Mouse (Mus musculus): ENCODE data around the gene Glrp1. TPM values are rescaled to one million over a fixed set of nuclear protein-coding genes. Genes with fewer than 3 reads are reported as not detected.

Glrp1 gene
- total RNA-seq, 2 experiments from 2014 or later = not detected

GRCm38 (mm10) chr1:88465722-88466121 lies 44.1 kb downstream of the Glrp1 start:
- ATAC-seq (replicated peaks; ENCODE audit: low FRiP score, poor library complexity, severe bottlenecking) = no peak

- no peak for ATAC-seq (replicated peaks; ENCODE audit: low FRiP score, poor library complexity, severe bottlenecking)
These were observed 45.6 kb downstream of the Glrp1 start for GRCm38 (mm10) chr1:88464109-88464905.

DNA sequence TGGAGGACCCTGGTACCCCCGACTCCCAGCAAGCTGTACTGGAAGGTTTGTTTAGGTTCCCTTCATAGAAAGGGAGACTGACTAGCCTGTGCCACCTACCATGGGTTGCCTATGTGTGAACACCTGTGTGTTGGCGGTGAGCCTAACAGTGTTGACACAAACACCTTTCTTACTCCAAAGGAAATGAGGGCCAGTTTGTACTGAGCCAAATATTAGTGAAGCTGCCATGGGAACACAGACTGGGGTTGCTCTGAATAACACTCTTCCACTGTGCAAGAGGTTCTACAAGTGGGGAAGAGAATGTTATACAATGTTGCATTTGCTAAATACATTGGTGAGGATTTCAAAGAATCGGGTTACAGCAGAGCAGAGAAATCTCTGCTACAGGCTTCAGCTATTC lies 46.6 kb downstream of the Glrp1 start:
- ATAC-seq (replicated peaks; ENCODE audit: low FRiP score, poor library complexity, severe bottlenecking) = no peak

DNA sequence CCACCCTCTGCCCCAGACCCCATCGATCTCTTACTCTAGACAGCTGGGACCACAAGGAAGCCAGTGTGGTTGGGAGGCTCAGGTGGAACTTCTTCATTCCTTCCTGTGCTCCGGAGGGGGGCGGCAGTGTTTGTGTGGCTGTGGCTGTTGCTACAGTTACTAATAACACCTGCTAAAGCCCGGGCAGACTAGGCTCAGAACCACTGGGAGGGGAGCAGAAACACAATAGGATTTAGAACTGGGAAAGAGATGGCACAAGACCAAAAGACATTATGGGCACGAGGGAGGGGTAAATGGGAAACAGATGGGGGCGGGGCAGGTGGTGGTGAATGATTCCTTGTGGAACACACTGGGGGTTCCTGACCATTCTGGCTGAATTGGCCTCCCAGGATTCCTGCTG lies 47.4 kb downstream of the Glrp1 start:
- no peak for ATAC-seq (replicated peaks; ENCODE audit: low FRiP score, poor library complexity, severe bottlenecking)

DNA sequence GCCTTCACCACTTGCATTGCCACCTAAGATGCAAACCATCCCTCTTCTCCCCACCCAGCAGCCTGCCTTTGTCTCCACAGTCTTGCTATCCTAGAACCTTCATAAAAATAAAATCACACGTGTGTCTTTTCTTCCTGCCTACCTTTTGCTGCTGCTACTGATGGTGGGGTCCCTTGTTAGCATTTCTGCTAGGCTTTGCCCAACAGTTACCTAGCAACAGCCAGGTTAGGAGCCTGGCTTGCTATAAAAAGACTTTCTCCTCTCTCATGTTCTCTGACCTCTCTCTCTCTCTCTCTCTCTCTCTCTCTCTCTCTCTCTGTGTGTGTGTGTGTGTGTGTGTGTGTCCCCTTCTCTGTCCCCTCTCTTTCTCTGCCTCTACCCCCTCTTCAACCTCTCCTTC lies 48.8 kb downstream of the Glrp1 start:
- no peak for ATAC-seq (replicated peaks; ENCODE audit: low FRiP score, poor library complexity, severe bottlenecking)

GRCm38 (mm10) chr1:88459655-88460054 lies 50.2 kb downstream of the Glrp1 start:
- no peak for ATAC-seq (replicated peaks; ENCODE audit: low FRiP score, poor library complexity, severe bottlenecking)

- no peak for ATAC-seq (replicated peaks; ENCODE audit: low FRiP score, poor library complexity, severe bottlenecking)
These were observed 50.7 kb downstream of the Glrp1 start for GRCm38 (mm10) chr1:88459196-88459595.

DNA sequence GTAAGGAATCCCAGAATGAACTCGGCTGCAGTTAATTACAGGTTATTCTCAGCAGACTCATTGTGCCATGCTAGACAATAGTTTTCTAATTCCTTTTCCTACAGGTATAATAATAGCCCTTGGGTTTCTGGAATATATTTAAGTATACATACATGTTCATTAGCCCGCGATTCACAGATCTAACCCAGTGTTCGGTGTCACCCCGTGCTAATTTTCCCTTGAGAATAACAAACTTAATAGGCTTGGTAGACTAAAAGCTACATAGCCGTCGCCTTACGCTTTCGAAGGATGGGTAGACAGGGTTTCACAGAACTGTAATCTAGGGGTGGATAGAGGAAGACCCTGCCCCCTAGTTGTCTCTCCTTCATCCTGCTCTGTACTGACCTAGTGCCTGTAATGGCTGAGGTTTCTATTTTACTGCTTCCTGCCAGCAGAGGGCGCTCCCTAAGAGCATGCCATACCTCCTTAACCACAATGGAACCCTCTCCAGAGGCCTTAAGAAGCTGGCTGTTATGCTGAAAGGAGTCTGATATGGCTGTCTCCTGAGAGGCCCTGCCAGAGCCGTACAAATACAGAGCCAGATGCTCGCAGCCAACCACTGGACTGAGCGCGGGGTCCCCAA lies 53.3 kb downstream of the Glrp1 start:
- peak; percentile 77 for ATAC-seq (replicated peaks; ENCODE audit: low FRiP score, poor library complexity, severe bottlenecking)

GRCm38 (mm10) chr1:88455761-88456160 lies 54.1 kb downstream of the Glrp1 start:
- ATAC-seq (replicated peaks; ENCODE audit: low FRiP score, poor library complexity, severe bottlenecking) = no peak

- no peak for ATAC-seq (replicated peaks; ENCODE audit: low FRiP score, poor library complexity, severe bottlenecking)
These were observed 55.2 kb downstream of the Glrp1 start for GRCm38 (mm10) chr1:88454703-88455102.

DNA sequence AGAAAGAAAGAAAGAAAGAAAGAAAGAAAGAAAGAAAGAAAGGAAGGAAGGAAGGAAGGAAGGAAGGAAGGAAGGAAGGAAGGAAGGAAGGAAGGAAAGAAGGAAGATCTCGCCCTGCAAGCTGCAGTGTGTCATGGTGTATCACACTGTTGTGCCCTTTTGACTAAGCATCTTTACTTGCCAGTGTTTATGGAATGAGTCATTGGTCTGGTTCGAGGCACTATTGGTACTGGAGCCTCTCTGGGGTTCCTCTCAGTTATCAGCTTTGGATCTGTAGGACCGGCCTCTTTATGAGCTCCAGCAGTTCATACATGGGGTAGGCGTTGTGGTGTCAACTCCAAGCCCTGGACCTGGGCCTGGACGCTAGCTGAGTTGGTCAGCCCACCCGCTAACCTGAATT lies 57.7 kb downstream of the Glrp1 start:
- no peak for ATAC-seq (replicated peaks; ENCODE audit: low FRiP score, poor library complexity, severe bottlenecking)

DNA sequence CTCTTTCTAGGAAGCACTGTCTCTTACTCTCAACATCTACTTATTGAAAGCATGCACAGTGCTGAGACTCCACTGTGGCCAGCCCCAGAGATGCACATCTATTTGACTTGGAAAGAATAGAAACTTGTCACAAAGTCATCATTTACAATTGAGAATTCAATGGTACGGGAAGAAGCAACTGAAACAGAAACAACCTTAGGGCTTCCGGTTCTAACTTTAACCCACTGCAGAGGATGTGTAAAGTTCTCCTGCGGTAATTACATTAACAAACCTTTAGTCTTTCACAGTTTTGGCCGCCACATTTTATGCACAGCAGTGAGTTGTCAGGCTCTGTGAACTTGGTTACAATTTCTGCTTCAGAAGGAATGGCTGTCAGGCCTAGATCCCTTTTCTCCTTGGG lies 59.2 kb downstream of the Glrp1 start:
- no peak for ATAC-seq (replicated peaks; ENCODE audit: low FRiP score, poor library complexity, severe bottlenecking)

Other genes with a start within 250 kb of the Glrp1 start
- 66.9 and 89.5 TPM in 2 replicates for gene Hjurp, start 232.4 kb downstream of the Glrp1 start, total RNA-seq (2015; ENCODE audit: low replicate concordance)
- 110 and 133 TPM in 2 replicates for gene Hjurp, start 232.4 kb downstream of the Glrp1 start, total RNA-seq (2017; ENCODE audit: low replicate concordance)
- gene Trpm8, start 232.4 kb downstream of the Glrp1 start, total RNA-seq (2015; ENCODE audit: low replicate concordance) = not detected in 2 replicates
- gene Trpm8, start 232.4 kb downstream of the Glrp1 start, total RNA-seq (2017; ENCODE audit: low replicate concordance) = not detected in 2 replicates
- gene Spp2, start 103.1 kb downstream of the Glrp1 start, total RNA-seq (2015; ENCODE audit: low replicate concordance) = not detected in 2 replicates
- gene Spp2, start 103.1 kb downstream of the Glrp1 start, total RNA-seq (2017; ENCODE audit: low replicate concordance) = not detected in 2 replicates
- 0.96 and 2.9 TPM in 2 replicates for gene Arl4c, start 192.2 kb upstream of the Glrp1 start, total RNA-seq (2015; ENCODE audit: low replicate concordance)
- gene Arl4c, start 192.2 kb upstream of the Glrp1 start, total RNA-seq (2017; ENCODE audit: low replicate concordance) = 1.8 and 3.5 TPM in 2 replicates

All from erythroblast, adult 5-6 weeks (primary cell).